Mouse (Mus musculus) kidney, embryonic 16.5 days (tissue): Measurements from ENCODE around the gene Rala. TPM values are rescaled to one million over a fixed set of nuclear protein-coding genes. Genes with fewer than 3 reads are reported as not detected.

Experiments used
- ATAC-seq: fragments of 200-750 bp; cut with Nextera tagmentation; 2 replicates; pipeline ENCODE4 v1.8.0; 2017; ENCODE audit warnings: moderate TSS enrichment; ENCODE audit not compliant: low FRiP score, low TSS enrichment
- H3K27ac ChIP-seq: fragments of 300-500 bp; sonication (generic); 2 replicates; pipeline ENCODE4 v1.5.1; 2014; ENCODE audit warnings: low read length
- H3K27me3 ChIP-seq: fragments of 300-500 bp; sonication (generic); 2 replicates; pipeline ENCODE4 v1.6.1; 2014; ENCODE audit warnings: low read length, control low read depth, mixed read lengths; ENCODE audit not compliant: insufficient read depth
- H3K36me3 ChIP-seq: fragments of 300-500 bp; sonication (generic); 2 replicates; pipeline ENCODE4 v1.6.1; 2014; ENCODE audit warnings: low read length, control low read depth, mixed read lengths; ENCODE audit not compliant: insufficient read depth
- H3K4me1 ChIP-seq: fragments of 300-500 bp; sonication (generic); 2 replicates; pipeline ENCODE4 v1.6.1; 2014; ENCODE audit warnings: low read length, control low read depth, mixed read lengths; ENCODE audit not compliant: insufficient read depth
- H3K4me2 ChIP-seq: fragments of 300-500 bp; sonication (generic); replicated peaks from 2 replicates; pipeline ENCODE4 v1.6.1; 2014; ENCODE audit warnings: low read depth, low read length
- H3K4me3 ChIP-seq: fragments of 300-500 bp; sonication (generic); 2 replicates; pipeline ENCODE4 v1.5.1; 2014; ENCODE audit warnings: mild to moderate bottlenecking, low read length
- H3K9ac ChIP-seq: fragments of 300-500 bp; sonication (generic); replicated peaks from 2 replicates; pipeline ENCODE4 v1.6.1; 2014; ENCODE audit warnings: low read length
- H3K9me3 ChIP-seq: fragments of 300-500 bp; sonication (generic); 2 replicates; pipeline ENCODE4 v1.6.1; 2016; ENCODE audit warnings: low read length, control low read depth
- WGBS: fragments of 180-500 bp; shearing (Covaris S2); extraction: QIAGEN DNeasy Blood & Tissue Kit; methylation state at CpG from one replicate; pipeline ENCODE4 v1.1.7; 2014; 5-methylcytosine and 5-hydroxymethylcytosine counted together
- polyA plus RNA-seq: library from polyadenylated mRNA; unstranded; fragments of >200 nt; fragmentation: Nextera tagmentation; extraction: Ambion mirVana; gene quantifications from 2 replicates; pipeline ENCODE4 v1.2.1, GENCODE M21; 2015

Rala gene
- polyA plus RNA-seq, 1 experiment from 2014 or later: 105 TPM

GRCm38 (mm10) chr13:17843336-17843735 lies 100.7 kb downstream of the Rala start:
- Histone ChIP-seq H3K9me3 (no peaks in the 10 kb centered on the region), H3K27me3 (no peaks in the 10 kb centered on the region), H3K9ac (no peak overlapping the region), H3K4me2 (no peak overlapping the region), H3K36me3 (no peaks in the 10 kb centered on the region), H3K4me1 (no peaks in the 10 kb centered on the region), H3K27ac (no peak overlapping the region), H3K4me3 (no peak overlapping the region)
- 88% methylated on average over 2 of the region's 2 CpGs for WGBS
- ATAC-seq: no peak

- no peaks in the 10 kb centered on the region for H3K9me3 ChIP-seq
- no peak for ATAC-seq
- no peak overlapping the region for H3K4me2 ChIP-seq
- H3K4me3 ChIP-seq: no peak overlapping the region
- 55% methylated on average over 4 of the region's 4 CpGs for WGBS
- no peaks in the 10 kb centered on the region for H3K36me3 ChIP-seq
- H3K4me1 ChIP-seq: 0 out of 2 replicates have a peak, but pooled peaks cover 2% of the 10 kb centered on the region
- no peaks in the 10 kb centered on the region for H3K27me3 ChIP-seq
- H3K9ac ChIP-seq: no peak overlapping the region
- no peak overlapping the region for H3K27ac ChIP-seq
Measured at GRCm38 (mm10) chr13:17842756-17843155, 101.3 kb downstream of the Rala start.

- 87% methylated on average over 5 of the region's 5 CpGs for WGBS
- H3K9ac ChIP-seq: no peak overlapping the region
- H3K27ac ChIP-seq: no peak overlapping the region
- no peaks in the 10 kb centered on the region for H3K9me3 ChIP-seq
- no peak overlapping the region for H3K4me3 ChIP-seq
- no peaks in the 10 kb centered on the region for H3K27me3 ChIP-seq
- no peak overlapping the region for H3K4me2 ChIP-seq
- H3K36me3 ChIP-seq: no peaks in the 10 kb centered on the region
- ATAC-seq: no peak
- 0 out of 2 replicates have a peak, but pooled peaks cover 4% of the 10 kb centered on the region for H3K4me1 ChIP-seq
Measured at GRCm38 (mm10) chr13:17839137-17839536, 104.9 kb downstream of the Rala start.

- Histone ChIP-seq H3K4me2 (no peak overlapping the region), H3K27ac (no peak overlapping the region), H3K36me3 (no peaks in the 10 kb centered on the region), H3K4me3 (no peak overlapping the region), H3K4me1 (0 out of 2 replicates have a peak, but pooled peaks cover 4% of the 10 kb centered on the region), H3K9me3 (no peaks in the 10 kb centered on the region), H3K9ac (no peak overlapping the region), H3K27me3 (no peaks in the 10 kb centered on the region)
- ATAC-seq: peak; percentile 75; the same call in 1 of the 2 replicates
- WGBS: 33% methylated on average over 4 of the region's 4 CpGs
Measured at GRCm38 (mm10) chr13:17838484-17838851, 105.6 kb downstream of the Rala start.

GRCm38 (mm10) chr13:17837610-17838483 lies 106.2 kb downstream of the Rala start:
- Histone ChIP-seq H3K4me3 (no peak overlapping the region), H3K36me3 (no peaks in the 10 kb centered on the region), H3K9ac (no peak overlapping the region), H3K27ac (0 out of 2 replicates have a peak overlapping the region, but pooled peaks have one; percentile 18), H3K4me2 (0 out of 2 replicates have a peak overlapping the region, but pooled peaks have one; percentile 12), H3K9me3 (no peaks in the 10 kb centered on the region), H3K27me3 (no peaks in the 10 kb centered on the region), H3K4me1 (0 out of 2 replicates have a peak, but pooled peaks cover 4% of the 10 kb centered on the region)
- ATAC-seq: peak; percentile 74
- 41% methylated on average over 16 of the region's 16 CpGs for WGBS

GRCm38 (mm10) chr13:17836808-17837207 lies 107.2 kb downstream of the Rala start:
- no peaks in the 10 kb centered on the region for H3K9me3 ChIP-seq
- 86% methylated on average over 7 of the region's 7 CpGs for WGBS

GRCm38 (mm10) chr13:17832940-17833339 lies 111.1 kb downstream of the Rala start:
- no peaks in the 10 kb centered on the region for H3K27me3 ChIP-seq
- no peak overlapping the region for H3K27ac ChIP-seq
- no peak overlapping the region for H3K9ac ChIP-seq
- H3K4me2 ChIP-seq: no peak overlapping the region
- H3K4me1 ChIP-seq: 0 out of 2 replicates have a peak, but pooled peaks cover 4% of the 10 kb centered on the region
- H3K9me3 ChIP-seq: no peaks in the 10 kb centered on the region
- no peak for ATAC-seq
- WGBS: 68% methylated on average over 3 of the region's 3 CpGs
- no peak overlapping the region for H3K4me3 ChIP-seq
- no peaks in the 10 kb centered on the region for H3K36me3 ChIP-seq

More at GRCm38 (mm10) chr13:17836808-17837207, 107.2 kb downstream of the Rala start:
- Histone ChIP-seq H3K4me3 (no peak overlapping the region), H3K27ac (no peak overlapping the region), H3K27me3 (no peaks in the 10 kb centered on the region), H3K36me3 (no peaks in the 10 kb centered on the region), H3K4me2 (no peak overlapping the region), H3K9ac (no peak overlapping the region), H3K4me1 (0 out of 2 replicates have a peak, but pooled peaks cover 4% of the 10 kb centered on the region)
- ATAC-seq: no peak

Other genes with a start within 250 kb of the Rala start
- gene Mplkip, start 249.0 kb downstream of the Rala start, polyA plus RNA-seq: 39.5 and 48.4 TPM in 2 replicates
- 16.0 and 17.5 TPM in 2 replicates for gene Sugct, start 248.7 kb downstream of the Rala start, polyA plus RNA-seq
- gene Cdk13, start 139.1 kb downstream of the Rala start, polyA plus RNA-seq: 13.8 and 14.0 TPM in 2 replicates
- 70.9 and 75.1 TPM in 2 replicates for gene Yae1d1, start 49.1 kb upstream of the Rala start, polyA plus RNA-seq